Mouse (Mus musculus) lung, adult 2 months (tissue): ENCODE data around the gene Nutf2. TPM values are rescaled to one million over a fixed set of nuclear protein-coding genes. Genes with fewer than 3 reads are reported as not detected.
A peak's percentile ranks its signal among the peaks of the same experiment; 100 is the strongest.

Experiments used
- DNase-seq: peaks from one replicate; pipeline ENCODE4 v3.0.0; 2022
- H3K4me1 ChIP-seq: fragments of 200-500 bp; 2 replicates; pipeline ENCODE4 v1.6.1; 2011; ENCODE audit warnings: low read length; ENCODE audit not compliant: control insufficient read depth, insufficient read depth
- H3K4me3 ChIP-seq: fragments of 200-500 bp; replicated peaks from 2 replicates; pipeline ENCODE3; 2011; ENCODE audit warnings: low read depth, mild to moderate bottlenecking, control low read depth, low read length; ENCODE audit errors: extremely low read depth
- CTCF ChIP-seq: fragments of 200-500 bp; IDR thresholded peaks from 2 replicates; pipeline ENCODE4 v1.5.1; 2011; ENCODE audit warnings: mild to moderate bottlenecking, low read length, control low read depth; ENCODE audit not compliant: insufficient read depth
- POLR2A ChIP-seq: fragments of 200-500 bp; IDR thresholded peaks from 2 replicates; pipeline ENCODE4 v1.6.1; 2011; ENCODE audit warnings: low read depth, mild to moderate bottlenecking, control low read depth, low read length, borderline replicate concordance; ENCODE audit errors: extremely low read depth
- WGBS: fragments of 180-500 bp; shearing (Covaris S2); methylation state at CpG from one replicate; pipeline ENCODE4 v1.1.7; 2018; 5-methylcytosine and 5-hydroxymethylcytosine counted together
- polyA plus RNA-seq: library from polyadenylated mRNA; depleted of rRNA; stranded (reverse); fragments of >200 nt; gene quantifications from 2 replicates; pipeline ENCODE4 v1.2.3, GENCODE M21; 2012

Nutf2 gene
- polyA plus RNA-seq, 1 experiment: 27.0 TPM

DNA sequence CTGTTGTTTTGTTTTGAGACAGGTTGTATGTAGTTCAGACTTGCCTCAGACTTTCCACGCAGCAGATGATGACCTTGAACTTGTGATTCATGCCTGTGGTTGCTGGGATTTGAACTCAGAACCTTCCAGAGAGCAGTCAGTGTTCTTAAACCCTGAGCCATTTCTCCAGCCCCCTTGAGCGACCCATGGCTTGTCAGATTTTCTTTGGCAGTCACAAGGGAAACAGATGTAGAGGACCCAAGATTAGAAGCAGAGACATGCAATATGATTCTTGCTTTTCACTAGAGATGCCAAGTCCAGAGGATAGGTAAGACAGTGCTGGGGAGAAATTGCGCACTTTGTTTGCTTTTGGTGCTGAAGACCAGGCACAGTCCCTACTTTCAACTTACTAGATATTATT is 7.2 kb upstream of the Nutf2 start, which contains the start of gene Cenpt:
Cenpt (minus strand) TSS at position 101 of the 400 bp plus-strand sequence.
- WGBS: 85% methylated on average over 3 of the region's 3 CpGs
- Histone ChIP-seq H3K4me1 (peaks cover 13% of the 10 kb centered on the region), H3K4me3 (no peak within 1 kb of the TSS)
- TF ChIP-seq POLR2A (no peak), CTCF (no peak)
- no peak for DNase-seq

DNA sequence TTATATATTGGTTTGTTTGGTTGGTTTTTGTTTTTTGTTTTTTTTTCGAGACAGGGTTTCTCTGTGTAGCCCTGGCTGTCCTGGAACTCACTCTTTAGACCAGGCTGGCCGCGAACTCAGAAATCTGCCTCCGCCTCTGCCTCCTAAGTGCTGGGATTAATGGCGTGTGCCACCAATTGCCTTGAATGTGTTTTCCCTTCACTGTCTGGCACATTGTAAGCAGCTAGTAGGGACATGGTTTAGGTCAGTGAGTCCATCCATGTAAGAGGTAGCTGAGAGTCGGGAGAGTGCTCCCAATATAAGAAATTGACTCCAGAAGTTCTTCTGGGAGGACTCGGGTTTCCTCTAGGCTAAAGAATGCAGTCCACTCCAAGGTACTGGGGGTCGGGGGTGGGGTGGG is 6.1 kb upstream of the Nutf2 start:
- Histone ChIP-seq H3K4me1 (peaks cover 13% of the 10 kb centered on the region), H3K4me3 (no peak overlapping the region)
- 29% methylated on average over 8 of the region's 8 CpGs for WGBS
- TF ChIP-seq CTCF (0 out of 2 replicates have a peak, but pooled peaks have one; percentile 11), POLR2A (no peak)
- DNase-seq: no peak

DNA sequence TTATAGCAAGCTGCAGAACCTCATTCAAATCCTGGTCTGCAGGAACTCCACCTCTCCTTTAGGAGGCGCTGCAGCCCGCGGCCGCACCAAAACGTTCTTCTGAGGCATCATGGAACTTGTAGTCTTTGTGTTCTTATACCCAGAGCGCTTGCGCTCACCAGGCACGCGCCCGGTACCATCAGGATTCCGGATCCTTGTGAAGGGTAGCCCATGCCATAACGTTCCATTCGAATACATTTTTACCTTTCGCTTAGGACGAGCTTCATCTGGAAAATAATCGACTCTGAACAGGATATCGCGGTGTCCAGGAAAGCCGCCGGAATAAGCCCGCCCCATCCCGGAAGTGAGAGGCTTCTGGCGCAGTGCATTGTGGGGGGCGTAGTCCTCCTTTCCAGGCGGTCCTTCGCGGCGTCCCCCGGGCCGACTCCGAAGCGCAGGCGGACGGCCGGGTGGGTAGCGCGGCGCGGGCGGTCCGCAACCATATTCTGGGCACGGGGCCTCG is 5.6 kb upstream of the Nutf2 start, which contains the start of gene Thap11:
Thap11 (plus strand) TSS at position 418 of the 502 bp plus-strand sequence.
- DNase-seq: peak; percentile 95
- no peak for TF ChIP-seq POLR2A
- peak; percentile 79 for TF ChIP-seq CTCF
- Histone ChIP-seq H3K4me3 (peak within 1 kb of the TSS; percentile 92), H3K4me1 (peaks cover 13% of the 10 kb centered on the region)
- WGBS: under 1% methylated on average over 42 of the region's 43 CpGs

DNA sequence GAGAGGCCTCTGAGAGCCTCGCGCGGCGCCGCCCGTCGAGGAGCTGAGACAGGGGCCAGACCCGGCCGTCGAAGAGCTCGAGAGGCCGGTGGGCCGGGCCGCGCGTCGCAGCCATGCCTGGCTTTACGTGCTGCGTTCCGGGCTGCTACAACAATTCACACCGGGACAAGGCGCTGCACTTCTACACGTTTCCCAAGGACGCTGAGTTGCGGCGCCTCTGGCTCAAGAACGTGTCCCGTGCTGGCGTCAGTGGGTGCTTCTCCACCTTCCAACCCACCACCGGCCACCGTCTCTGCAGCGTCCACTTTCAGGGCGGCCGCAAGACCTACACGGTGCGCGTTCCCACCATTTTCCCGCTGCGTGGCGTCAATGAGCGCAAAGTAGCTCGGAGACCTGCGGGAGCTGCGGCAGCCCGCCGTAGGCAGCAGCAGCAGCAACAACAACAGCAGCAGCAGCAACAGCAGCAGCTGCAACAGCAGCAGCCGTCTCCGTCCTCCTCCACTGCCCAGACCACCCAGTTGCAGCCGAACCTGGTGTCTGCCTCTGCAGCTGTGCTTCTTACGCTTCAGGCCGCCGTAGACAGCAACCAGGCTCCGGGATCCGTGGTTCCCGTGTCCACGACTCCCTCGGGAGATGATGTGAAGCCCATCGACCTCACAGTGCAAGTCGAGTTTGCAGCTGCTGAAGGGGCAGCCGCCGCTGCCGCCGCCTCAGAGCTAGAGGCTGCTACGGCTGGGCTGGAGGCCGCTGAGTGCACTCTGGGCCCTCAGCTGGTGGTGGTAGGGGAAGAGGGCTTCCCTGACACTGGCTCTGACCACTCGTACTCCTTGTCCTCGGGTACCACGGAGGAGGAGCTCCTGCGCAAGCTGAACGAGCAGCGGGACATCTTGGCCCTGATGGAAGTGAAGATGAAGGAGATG is 4.9 kb upstream of the Nutf2 start:
- H3K4me3 ChIP-seq: peak overlapping the region; percentile 92
- no peak for TF ChIP-seq CTCF
- 0 out of 2 replicates have a peak, but pooled peaks have one; percentile 19 for TF ChIP-seq POLR2A
- peaks cover 13% of the 10 kb centered on the region for H3K4me1 ChIP-seq
- no peak for DNase-seq
- whole genome bisulfite sequencing: under 1% methylated on average over 71 of the region's 71 CpGs

DNA sequence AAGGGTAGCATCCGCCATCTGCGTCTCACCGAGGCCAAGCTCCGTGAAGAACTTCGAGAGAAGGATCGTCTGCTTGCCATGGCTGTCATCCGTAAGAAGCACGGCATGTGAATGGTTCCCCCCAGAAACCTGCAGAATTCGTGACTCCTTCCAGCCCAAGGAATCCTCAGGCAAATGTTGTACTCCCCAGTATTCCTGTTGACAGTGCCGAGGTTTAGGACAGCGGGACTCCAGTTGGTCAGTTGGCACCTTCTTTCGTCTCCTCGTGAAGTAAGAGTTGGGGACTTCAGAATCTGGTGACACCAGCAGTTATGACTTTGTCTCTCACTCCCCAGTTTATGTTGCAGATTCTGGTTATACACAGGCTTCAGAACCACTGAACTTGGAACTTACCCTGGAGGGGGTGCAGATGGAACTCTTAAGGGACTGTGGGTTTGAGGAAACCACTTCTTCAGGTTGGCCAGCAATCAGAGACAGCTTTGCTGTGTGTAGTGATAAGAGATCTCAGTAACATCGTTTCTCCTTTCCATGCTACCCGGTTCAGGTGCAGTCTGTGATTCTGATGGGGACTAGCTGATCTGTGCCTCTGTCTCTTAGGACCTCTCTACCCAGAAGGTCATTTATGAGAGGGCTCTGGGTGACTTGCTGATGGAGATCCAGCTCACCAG is 4.1 kb upstream of the Nutf2 start:
- 11% methylated on average over 15 of the region's 15 CpGs for WGBS
- DNase-seq: no peak
- TF ChIP-seq POLR2A: no peak
- no peak for TF ChIP-seq CTCF
- H3K4me1 ChIP-seq: peaks cover 17% of the 10 kb centered on the region
- peak overlapping the region; percentile 92 for H3K4me3 ChIP-seq

DNA sequence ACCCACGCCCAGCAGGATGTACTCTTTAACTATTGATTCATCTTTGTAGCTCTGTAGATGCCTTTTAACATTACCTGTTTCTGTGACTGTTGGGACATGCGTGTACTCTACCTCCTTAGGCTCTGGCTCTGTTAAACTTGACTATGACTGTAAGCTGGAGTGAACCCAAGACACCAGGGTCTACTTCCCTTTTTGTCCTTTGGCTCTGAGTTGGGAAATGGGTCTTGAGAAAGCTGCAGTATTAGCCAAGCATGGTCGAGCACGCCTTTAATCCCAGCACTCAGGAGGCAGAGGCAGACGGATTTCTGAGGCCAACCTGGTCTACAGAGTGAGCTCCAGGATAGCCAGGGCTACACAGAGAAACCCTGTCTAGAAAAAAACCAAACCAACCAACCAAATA is 1.9 kb upstream of the Nutf2 start:
- Histone ChIP-seq H3K4me1 (peaks cover 18% of the 10 kb centered on the region), H3K4me3 (no peak overlapping the region)
- WGBS: 84% methylated on average over 5 of the region's 5 CpGs
- TF ChIP-seq CTCF (no peak), POLR2A (no peak)
- DNase-seq: no peak

DNA sequence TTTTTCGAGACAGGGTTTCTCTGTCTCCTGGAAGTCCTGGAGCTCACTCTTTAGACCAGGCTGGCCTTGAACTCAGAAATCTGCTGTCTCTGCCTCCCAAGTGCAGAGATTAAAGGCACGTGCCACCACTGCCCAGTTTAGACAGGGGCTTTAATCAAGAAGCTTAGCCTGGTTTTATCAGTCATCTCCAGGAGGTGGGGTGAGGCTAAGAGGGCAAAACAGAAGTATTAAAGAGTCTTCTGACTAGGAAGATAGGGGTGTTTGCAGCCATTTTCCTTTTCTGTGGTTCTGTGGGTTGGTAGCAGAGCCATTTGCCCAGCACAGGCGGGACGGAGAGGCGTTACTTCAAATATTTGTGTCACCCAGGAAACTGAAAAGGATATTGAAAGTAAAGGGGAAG is 1.1 kb upstream of the Nutf2 start:
- WGBS: 63% methylated on average over 5 of the region's 5 CpGs
- TF ChIP-seq CTCF: no peak
- no peak for TF ChIP-seq POLR2A
- no peak for DNase-seq
- Histone ChIP-seq H3K4me1 (peaks cover 18% of the 10 kb centered on the region), H3K4me3 (no peak overlapping the region)

DNA sequence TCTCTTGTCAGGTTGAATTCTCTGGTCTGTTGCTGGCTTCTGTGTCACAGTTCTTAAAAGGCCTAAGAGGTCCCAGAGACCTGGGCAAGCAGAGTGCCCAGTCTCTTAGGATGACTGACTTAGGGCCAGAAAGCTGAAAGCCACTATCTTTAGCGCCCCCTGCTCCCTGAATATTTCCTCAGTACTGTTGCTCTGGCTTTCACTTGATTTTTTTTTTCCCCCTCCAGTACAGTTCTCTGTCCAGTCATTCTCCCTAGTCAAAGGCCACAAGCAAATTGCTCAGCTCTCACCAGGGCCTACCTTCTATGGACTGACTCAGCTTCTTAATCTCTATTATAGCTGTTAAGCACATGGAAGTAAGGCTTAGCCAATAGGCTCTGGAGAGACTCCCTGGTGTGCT is 1.6 kb downstream of the Nutf2 start:
- no peak for DNase-seq
- no peak overlapping the region for H3K4me3 ChIP-seq
- H3K4me1 ChIP-seq: peaks cover 7% of the 10 kb centered on the region
- WGBS: 8% methylated on average over 1 of the region's 1 CpGs
- TF ChIP-seq CTCF (no peak), POLR2A (no peak)

DNA sequence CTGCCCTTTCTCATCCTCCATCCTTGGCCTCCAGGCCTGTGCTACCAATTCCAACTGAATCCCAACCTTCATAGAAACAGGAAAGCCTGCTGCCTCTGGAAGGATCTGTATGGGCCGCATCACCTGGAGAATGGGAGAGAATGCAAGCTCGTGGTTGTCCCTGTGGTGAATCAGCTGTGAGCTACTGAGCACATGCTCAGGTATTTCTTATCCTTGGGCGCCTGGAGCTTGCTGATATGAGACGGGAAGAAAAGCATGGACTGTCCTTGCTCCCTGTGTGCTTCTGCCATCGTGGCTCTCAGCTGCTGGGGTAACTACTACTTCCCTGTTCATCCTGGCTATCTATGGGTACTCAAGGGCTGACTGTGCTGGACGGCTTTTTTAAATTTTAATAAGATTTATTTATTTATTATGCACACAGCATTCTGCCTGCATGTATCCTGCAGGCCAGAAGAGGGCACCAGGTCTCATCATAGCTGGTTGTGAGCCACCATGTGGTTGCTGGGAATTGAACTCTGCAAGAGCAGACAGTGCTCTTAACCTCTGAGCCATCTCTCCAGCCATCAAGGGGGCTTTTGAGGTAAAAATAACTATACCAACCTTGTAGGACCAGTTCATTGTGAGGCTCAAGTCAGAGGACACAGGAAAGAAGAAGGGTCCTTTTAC is 6.1 kb downstream of the Nutf2 start:
- TF ChIP-seq POLR2A (no peak), CTCF (peak; percentile 29; the same call in 1 of the 2 replicates)
- no peak for DNase-seq
- 85% methylated on average over 6 of the region's 6 CpGs for WGBS
- no peak overlapping the region for H3K4me3 ChIP-seq
- no peaks in the 10 kb centered on the region; the same call in 1 of the 2 replicates for H3K4me1 ChIP-seq
